Mouse (Mus musculus) neural tube, embryonic 14.5 days (tissue): ENCODE results near the gene Vamp1. TPM values are rescaled to one million over a fixed set of nuclear protein-coding genes. Genes with fewer than 3 reads are reported as not detected.
"Not testable (repeated sequence)": the region's sequence is repeated elsewhere in the genome, so short reads cannot be mapped to it uniquely, and the experiment has no call there.

Experiments
- ATAC-seq: fragments of 200-750 bp; cut with Nextera tagmentation; 2 replicates; pipeline ENCODE4 v1.8.0; 2017; ENCODE audit warnings: low read depth, mild to moderate bottlenecking, moderate TSS enrichment, moderate library complexity
- H3K27ac ChIP-seq: fragments of 300-500 bp; sonication (generic); 2 replicates; pipeline ENCODE4 v1.5.1; 2014; ENCODE audit warnings: low read depth, mild to moderate bottlenecking, control low read depth, low read length, moderate library complexity, mixed read lengths
- H3K27me3 ChIP-seq: fragments of 300-500 bp; sonication (generic); 2 replicates; pipeline ENCODE4 v1.6.1; 2014; ENCODE audit warnings: low read length; ENCODE audit not compliant: control insufficient read depth, insufficient read depth
- H3K36me3 ChIP-seq: fragments of 300-500 bp; sonication (generic); 2 replicates; pipeline ENCODE4 v1.6.1; 2014; ENCODE audit warnings: low read length, mixed read lengths; ENCODE audit not compliant: control insufficient read depth, insufficient read depth
- H3K4me1 ChIP-seq: fragments of 300-500 bp; sonication (generic); 2 replicates; pipeline ENCODE4 v1.6.1; 2014; ENCODE audit warnings: low read length; ENCODE audit not compliant: control insufficient read depth, insufficient read depth
- H3K4me2 ChIP-seq: fragments of 300-500 bp; sonication (generic); 2 replicates; pipeline ENCODE4 v1.6.1; 2014; ENCODE audit warnings: mild to moderate bottlenecking, low read depth, low read length, control low read depth
- H3K4me3 ChIP-seq: fragments of 300-500 bp; sonication (generic); 2 replicates; pipeline ENCODE4 v1.5.1; 2014; ENCODE audit warnings: low read depth, low read length, control low read depth, mixed read lengths
- H3K9ac ChIP-seq: fragments of 300-500 bp; sonication (generic); replicated peaks from 2 replicates; pipeline ENCODE4 v1.6.1; 2014; ENCODE audit warnings: low read depth, mild to moderate bottlenecking, control low read depth, low read length, mixed read lengths
- H3K9me3 ChIP-seq: fragments of 300-500 bp; sonication (generic); 2 replicates; pipeline ENCODE4 v1.6.1; 2016; ENCODE audit warnings: low read length; ENCODE audit not compliant: control insufficient read depth
- WGBS: fragments of 180-500 bp; shearing (Covaris S2); extraction: QIAGEN DNeasy Blood & Tissue Kit; methylation state at CpG from one replicate; pipeline ENCODE4 v1.1.7; 2014; 5-methylcytosine and 5-hydroxymethylcytosine counted together
- polyA plus RNA-seq: library from polyadenylated mRNA; unstranded; fragments of >200 nt; fragmentation: Nextera tagmentation; extraction: Ambion mirVana; gene quantifications from 2 replicates; pipeline ENCODE4 v1.2.1, GENCODE M21; 2014

Vamp1 gene
- polyA plus RNA-seq, 1 experiment from 2014 or later: 21.2 TPM

GRCm38 (mm10) chr6:125266091-125266490 is 50.7 kb downstream of the Vamp1 start:
- Histone ChIP-seq H3K4me2 (no peak overlapping the region), H3K27me3 (no peaks in the 10 kb centered on the region), H3K27ac (no peak overlapping the region), H3K4me3 (no peak overlapping the region), H3K9ac (no peak overlapping the region), H3K4me1 (no peaks in the 10 kb centered on the region), H3K9me3 (no peaks in the 10 kb centered on the region), H3K36me3 (no peaks in the 10 kb centered on the region)
- no peak for ATAC-seq
- 68% methylated on average over 13 of the region's 13 CpGs for WGBS

DNA sequence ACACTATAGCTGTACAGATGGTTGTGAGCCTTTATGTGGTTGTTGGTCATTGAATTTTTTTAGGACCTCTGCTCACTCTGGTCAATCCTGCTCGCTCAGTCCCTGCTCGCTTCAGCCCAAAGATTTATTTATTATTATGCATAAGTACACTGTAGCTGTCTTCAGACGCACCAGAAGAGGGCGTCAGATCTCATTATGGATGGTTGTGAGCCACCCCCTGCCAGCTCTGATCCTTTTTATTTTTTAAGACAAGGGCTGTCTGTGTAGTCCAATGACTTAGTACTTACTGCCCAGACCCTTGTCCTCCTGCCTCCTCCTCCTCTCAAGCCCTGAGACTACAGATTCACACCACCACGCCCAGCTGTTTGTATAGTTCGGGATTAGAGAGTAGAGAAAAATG is 51.2 kb downstream of the Vamp1 start:
- ATAC-seq, H3K9ac ChIP-seq: not testable (repeated sequence)
- WGBS: 65% methylated on average over 6 of the region's 6 CpGs

DNA sequence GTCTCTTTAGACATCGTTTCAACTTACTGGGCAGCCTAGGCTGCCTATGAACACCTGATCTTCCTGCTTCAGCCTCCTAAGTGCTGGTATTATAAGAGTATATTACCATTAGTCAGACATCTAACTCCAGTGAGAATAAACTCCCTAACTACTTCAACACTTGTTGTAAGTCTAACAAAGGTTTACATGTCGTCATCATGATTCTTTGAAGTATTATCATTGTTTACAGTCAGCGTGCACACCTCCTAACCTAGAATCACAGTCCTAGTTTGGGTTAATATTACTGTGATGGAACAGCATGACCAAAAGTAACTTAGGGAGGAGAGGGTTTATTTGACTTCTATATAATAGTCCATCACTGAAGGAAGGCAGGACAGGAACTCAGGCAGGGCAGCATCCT is 52.1 kb downstream of the Vamp1 start:
- no peak overlapping the region for H3K9ac ChIP-seq
- no peaks in the 10 kb centered on the region for H3K9me3 ChIP-seq
- no peaks in the 10 kb centered on the region for H3K4me1 ChIP-seq
- no peaks in the 10 kb centered on the region for H3K36me3 ChIP-seq
- no peak overlapping the region for H3K4me3 ChIP-seq
- H3K27me3 ChIP-seq: no peaks in the 10 kb centered on the region
- no peak overlapping the region for H3K27ac ChIP-seq
- 81% methylated on average over 3 of the region's 3 CpGs for WGBS
- no peak overlapping the region for H3K4me2 ChIP-seq
- ATAC-seq: no peak

More for the DNA sequence above, 51.2 kb downstream of the Vamp1 start:
- H3K9me3 ChIP-seq, H3K4me1 ChIP-seq, H3K4me2 ChIP-seq, H3K36me3 ChIP-seq, H3K4me3 ChIP-seq, H3K27me3 ChIP-seq, H3K27ac ChIP-seq: not testable (repeated sequence)

GRCm38 (mm10) chr6:125268799-125269198 is 53.4 kb downstream of the Vamp1 start:
- ATAC-seq: no peak
- Histone ChIP-seq H3K9me3 (no peaks in the 10 kb centered on the region), H3K4me3 (no peak overlapping the region), H3K27me3 (no peaks in the 10 kb centered on the region), H3K9ac (no peak overlapping the region), H3K36me3 (no peaks in the 10 kb centered on the region), H3K27ac (no peak overlapping the region), H3K4me2 (no peak overlapping the region), H3K4me1 (no peaks in the 10 kb centered on the region)
- WGBS: 53% methylated on average over 6 of the region's 6 CpGs

DNA sequence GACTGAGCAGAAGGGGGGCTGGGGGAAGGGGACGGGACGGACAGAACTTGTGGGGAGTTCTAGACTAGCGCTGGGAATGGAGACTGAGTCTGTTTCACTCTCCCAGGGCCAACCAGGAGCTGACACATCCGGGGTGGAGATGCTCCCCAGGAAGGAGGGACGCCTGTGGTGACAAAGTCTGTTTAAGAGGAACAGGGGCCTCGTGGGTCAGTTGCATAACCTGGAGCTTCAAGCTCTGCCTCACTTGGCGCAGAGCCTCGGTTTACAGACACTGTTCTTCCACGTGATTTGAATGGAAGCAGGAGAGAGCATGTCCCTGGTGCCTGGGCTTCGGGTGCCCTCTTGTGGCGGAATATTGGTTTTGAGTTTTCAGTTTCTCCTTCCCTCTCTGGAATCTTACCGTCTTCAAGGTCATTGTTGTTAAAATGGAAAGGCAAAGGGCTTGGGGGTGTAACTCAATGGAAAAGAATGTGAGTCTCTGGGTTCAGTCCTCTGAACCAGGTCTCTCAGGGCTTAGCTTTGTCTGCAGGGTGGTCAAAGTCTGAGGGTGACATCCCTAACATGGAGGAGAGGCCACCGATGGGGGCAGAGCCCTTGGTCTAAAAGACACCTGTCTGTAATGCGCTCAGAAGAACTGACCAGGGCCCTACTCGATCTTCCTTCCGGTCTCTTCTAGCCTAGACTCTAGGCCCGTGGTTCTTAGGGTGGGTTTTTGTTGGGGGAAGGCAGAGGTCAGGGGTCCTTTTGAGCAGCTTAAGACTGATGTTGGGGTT is 56.3 kb downstream of the Vamp1 start:
- Histone ChIP-seq H3K4me3 (no peak overlapping the region), H3K27ac (no peak overlapping the region), H3K9me3 (no peaks in the 10 kb centered on the region), H3K4me2 (no peak overlapping the region), H3K36me3 (no peaks in the 10 kb centered on the region), H3K4me1 (no peaks in the 10 kb centered on the region), H3K27me3 (no peaks in the 10 kb centered on the region), H3K9ac (no peak overlapping the region)
- 22% methylated on average over 17 of the region's 17 CpGs for WGBS
- ATAC-seq: peak; percentile 92

- Histone ChIP-seq H3K4me1 (no peaks in the 10 kb centered on the region), H3K36me3 (no peaks in the 10 kb centered on the region), H3K9me3 (no peaks in the 10 kb centered on the region), H3K9ac (no peak overlapping the region), H3K27me3 (no peaks in the 10 kb centered on the region), H3K4me3 (no peak overlapping the region), H3K4me2 (no peak overlapping the region), H3K27ac (no peak overlapping the region)
- WGBS: 81% methylated on average over 10 of the region's 10 CpGs
- no peak for ATAC-seq
These were observed 57.0 kb downstream of the Vamp1 start for GRCm38 (mm10) chr6:125272228-125272785.

DNA sequence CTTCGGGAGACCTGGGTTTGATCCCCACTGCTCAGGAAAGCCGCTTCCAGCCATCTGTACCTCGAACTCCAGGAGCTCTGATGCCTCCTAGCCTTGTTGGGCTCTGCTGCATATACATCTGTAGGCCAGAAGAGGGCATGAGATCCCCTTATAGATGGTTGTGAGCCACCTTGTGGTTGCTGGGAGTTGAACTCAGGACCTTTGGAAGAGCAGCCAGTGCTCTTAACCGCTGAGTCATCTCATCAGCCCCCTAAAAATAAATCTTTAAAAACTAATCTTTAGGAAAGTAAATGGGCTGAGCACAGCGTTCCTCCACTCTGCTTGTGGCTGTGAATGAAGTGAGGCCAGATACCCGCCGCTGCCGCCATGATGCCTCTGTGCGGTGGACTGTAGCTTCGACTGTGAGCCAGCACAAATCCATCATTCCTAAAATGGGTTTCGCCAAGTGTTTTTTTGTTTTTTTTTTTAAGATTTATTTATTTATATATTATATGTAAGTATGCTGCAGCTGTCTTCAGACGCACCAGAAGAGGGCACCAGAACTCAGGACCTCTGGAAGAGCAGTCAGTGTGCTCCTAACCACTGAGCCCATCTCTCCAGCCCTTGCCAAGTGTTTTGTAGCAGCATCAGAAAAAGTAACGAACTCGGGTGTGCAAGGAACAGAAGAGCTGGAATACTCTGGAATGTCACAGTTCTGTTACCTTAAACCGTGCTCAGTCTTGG is 59.7 kb downstream of the Vamp1 start:
- H3K9ac ChIP-seq: no peak overlapping the region
- H3K36me3 ChIP-seq: no peaks in the 10 kb centered on the region
- no peak overlapping the region for H3K4me2 ChIP-seq

GRCm38 (mm10) chr6:125279729-125280128 is 64.4 kb downstream of the Vamp1 start:
- WGBS: 63% methylated on average over 8 of the region's 8 CpGs
- no peak overlapping the region for H3K9ac ChIP-seq
- H3K27me3 ChIP-seq: no peaks in the 10 kb centered on the region
- no peak overlapping the region for H3K4me2 ChIP-seq
- no peak overlapping the region for H3K27ac ChIP-seq
- H3K4me1 ChIP-seq: no peaks in the 10 kb centered on the region
- H3K9me3 ChIP-seq: no peaks in the 10 kb centered on the region
- H3K36me3 ChIP-seq: no peaks in the 10 kb centered on the region
- H3K4me3 ChIP-seq: no peak overlapping the region
- no peak for ATAC-seq

More for the DNA sequence above, 59.7 kb downstream of the Vamp1 start:
- 62% methylated on average over 15 of the region's 15 CpGs for WGBS
- Histone ChIP-seq H3K27me3 (no peaks in the 10 kb centered on the region), H3K27ac (no peak overlapping the region), H3K9me3 (no peaks in the 10 kb centered on the region), H3K4me1 (no peaks in the 10 kb centered on the region), H3K4me3 (no peak overlapping the region)
- no peak for ATAC-seq

GRCm38 (mm10) chr6:125282721-125283120 is 67.4 kb downstream of the Vamp1 start:
- H3K27me3 ChIP-seq, ATAC-seq, H3K4me1 ChIP-seq, H3K27ac ChIP-seq, H3K9me3 ChIP-seq, H3K4me3 ChIP-seq, H3K36me3 ChIP-seq, H3K4me2 ChIP-seq, H3K9ac ChIP-seq: not testable (repeated sequence)
- 93% methylated on average over 13 of the region's 13 CpGs for WGBS
